Mouse (Mus musculus): ENCODE measurements around the gene Gtf3a. TPM values are rescaled to one million over a fixed set of nuclear protein-coding genes. Genes with fewer than 3 reads are reported as not detected.
"Not testable (repeated sequence)": the region's sequence is repeated elsewhere in the genome, so short reads cannot be mapped to it uniquely, and the experiment has no call there.

Gtf3a gene
- total and polyA plus RNA-seq, 3 experiments: 18.4 to 19.2 (median 19.2) TPM

GRCm38 (mm10) chr5:146916806-146917205, 31.7 kb upstream of the Gtf3a start:
- TF ChIP-seq POLR2A (IDR thresholded peaks at IDR 0.05; ENCODE audit: insufficient read depth, low read depth, low read length) (no peak), CTCF (IDR thresholded peaks at IDR 0.05) (no peak), EP300 (IDR thresholded peaks at IDR 0.05; ENCODE audit: insufficient read depth, low read depth, low read length) (no peak)
- 20% methylated on average over 6 of the region's 6 CpGs for WGBS
- H3K4me3 ChIP-seq: no peak overlapping the region
- H3K4me1 ChIP-seq (ENCODE audit: control insufficient read depth, insufficient read depth, low read length): no peaks in the 10 kb centered on the region
- no peak overlapping the region for H3K9ac ChIP-seq (ENCODE audit: low read depth, low read length)
- no peaks in the 10 kb centered on the region for H3K36me3 ChIP-seq (ENCODE audit: control insufficient read depth, insufficient read depth, low read length)
- H3K27ac ChIP-seq: no peak overlapping the region
- peaks cover 6% of the 10 kb centered on the region for H3K27me3 ChIP-seq (ENCODE audit: control insufficient read depth, insufficient read depth, low read length)
- no peaks in the 10 kb centered on the region for H3K79me2 ChIP-seq (replicated peaks; ENCODE audit: control insufficient read depth, insufficient read depth, low read length)
- DNase-seq: no peak
- intact Hi-C loops (cut with DNase I): no loop called here

- 81% methylated on average over 6 of the region's 6 CpGs for WGBS
- H3K27me3 ChIP-seq (ENCODE audit: control insufficient read depth, insufficient read depth, low read length); H3K27ac ChIP-seq; DNase-seq; H3K9ac ChIP-seq (ENCODE audit: low read depth, low read length); H3K36me3 ChIP-seq (ENCODE audit: control insufficient read depth, insufficient read depth, low read length); H3K4me3 ChIP-seq; intact Hi-C loops (cut with DNase I); H3K79me2 ChIP-seq (replicated peaks; ENCODE audit: control insufficient read depth, insufficient read depth, low read length); H3K4me1 ChIP-seq (ENCODE audit: control insufficient read depth, insufficient read depth, low read length): not testable (repeated sequence)
Measured at GRCm38 (mm10) chr5:146917357-146917756, 31.1 kb upstream of the Gtf3a start.

GRCm38 (mm10) chr5:146919874-146920273, 28.6 kb upstream of the Gtf3a start:
- TF ChIP-seq POLR2A (IDR thresholded peaks at IDR 0.05; ENCODE audit: insufficient read depth, low read depth, low read length) (no peak), EP300 (IDR thresholded peaks at IDR 0.05; ENCODE audit: insufficient read depth, low read depth, low read length) (no peak), CTCF (IDR thresholded peaks at IDR 0.05) (no peak)
- intact Hi-C loops (cut with DNase I): no loop called here
- Histone ChIP-seq H3K4me1 (ENCODE audit: control insufficient read depth, insufficient read depth, low read length) (no peaks in the 10 kb centered on the region), H3K4me3 (no peak overlapping the region), H3K79me2 (replicated peaks; ENCODE audit: control insufficient read depth, insufficient read depth, low read length) (no peaks in the 10 kb centered on the region), H3K9ac (ENCODE audit: low read depth, low read length) (no peak overlapping the region), H3K27ac (no peak overlapping the region), H3K27me3 (ENCODE audit: control insufficient read depth, insufficient read depth, low read length) (peaks cover 6% of the 10 kb centered on the region), H3K36me3 (ENCODE audit: control insufficient read depth, insufficient read depth, low read length) (no peaks in the 10 kb centered on the region)
- DNase-seq: no peak
- 30% methylated on average over 6 of the region's 6 CpGs for WGBS

- Histone ChIP-seq H3K36me3 (ENCODE audit: control insufficient read depth, insufficient read depth, low read length) (no peaks in the 10 kb centered on the region), H3K4me3 (no peak overlapping the region), H3K27ac (no peak overlapping the region), H3K27me3 (ENCODE audit: control insufficient read depth, insufficient read depth, low read length) (peaks cover 6% of the 10 kb centered on the region), H3K79me2 (replicated peaks; ENCODE audit: control insufficient read depth, insufficient read depth, low read length) (no peaks in the 10 kb centered on the region), H3K4me1 (ENCODE audit: control insufficient read depth, insufficient read depth, low read length) (no peaks in the 10 kb centered on the region), H3K9ac (ENCODE audit: low read depth, low read length) (no peak overlapping the region)
- no peak for TF ChIP-seq CTCF (IDR thresholded peaks at IDR 0.05)
- TF ChIP-seq EP300 (IDR thresholded peaks at IDR 0.05; ENCODE audit: insufficient read depth, low read depth, low read length): no peak
- TF ChIP-seq POLR2A (IDR thresholded peaks at IDR 0.05; ENCODE audit: insufficient read depth, low read depth, low read length): no peak
- no peak for DNase-seq
- intact Hi-C loops (cut with DNase I): no loop called here
- WGBS: 7% methylated on average over 23 of the region's 27 CpGs
Measured at GRCm38 (mm10) chr5:146920314-146921161, 27.9 kb upstream of the Gtf3a start.

- H3K4me3 ChIP-seq: no peak overlapping the region
- WGBS: 56% methylated on average over 8 of the region's 8 CpGs
- H3K27ac ChIP-seq: no peak overlapping the region
- no peaks in the 10 kb centered on the region for H3K79me2 ChIP-seq (replicated peaks; ENCODE audit: control insufficient read depth, insufficient read depth, low read length)
- H3K4me1 ChIP-seq (ENCODE audit: control insufficient read depth, insufficient read depth, low read length): no peaks in the 10 kb centered on the region
- H3K9ac ChIP-seq (ENCODE audit: low read depth, low read length): no peak overlapping the region
- peaks cover 6% of the 10 kb centered on the region for H3K27me3 ChIP-seq (ENCODE audit: control insufficient read depth, insufficient read depth, low read length)
- H3K36me3 ChIP-seq (ENCODE audit: control insufficient read depth, insufficient read depth, low read length): no peaks in the 10 kb centered on the region
- intact Hi-C loops (cut with DNase I): no loop called here
- TF ChIP-seq POLR2A (IDR thresholded peaks at IDR 0.05; ENCODE audit: insufficient read depth, low read depth, low read length) (no peak), CTCF (IDR thresholded peaks at IDR 0.05) (no peak), EP300 (IDR thresholded peaks at IDR 0.05; ENCODE audit: insufficient read depth, low read depth, low read length) (no peak)
- DNase-seq: no peak
Measured at GRCm38 (mm10) chr5:146921224-146921623, 27.2 kb upstream of the Gtf3a start.

- H3K36me3 ChIP-seq (ENCODE audit: control insufficient read depth, insufficient read depth, low read length): no peaks in the 10 kb centered on the region
- H3K79me2 ChIP-seq (replicated peaks; ENCODE audit: control insufficient read depth, insufficient read depth, low read length): no peaks in the 10 kb centered on the region
- no peaks in the 10 kb centered on the region for H3K4me1 ChIP-seq (ENCODE audit: control insufficient read depth, insufficient read depth, low read length)
- intact Hi-C loops (cut with DNase I): no loop called here
- WGBS: 68% methylated on average over 5 of the region's 5 CpGs
- H3K27me3 ChIP-seq (ENCODE audit: control insufficient read depth, insufficient read depth, low read length): peaks cover 6% of the 10 kb centered on the region
- no peak for DNase-seq
- H3K27ac ChIP-seq: no peak overlapping the region
- no peak overlapping the region for H3K4me3 ChIP-seq
- TF ChIP-seq EP300 (IDR thresholded peaks at IDR 0.05; ENCODE audit: insufficient read depth, low read depth, low read length) (no peak), POLR2A (IDR thresholded peaks at IDR 0.05; ENCODE audit: insufficient read depth, low read depth, low read length) (no peak), CTCF (IDR thresholded peaks at IDR 0.05) (no peak)
- no peak overlapping the region for H3K9ac ChIP-seq (ENCODE audit: low read depth, low read length)
Measured at GRCm38 (mm10) chr5:146923547-146923946, 24.9 kb upstream of the Gtf3a start.

Data from heart, adult 2 months (tissue).